Mouse (Mus musculus) midbrain, embryonic 10.5 days (tissue): ENCODE measurements around the gene Aspg. TPM values are rescaled to one million over a fixed set of nuclear protein-coding genes. Genes with fewer than 3 reads are reported as not detected.

Experiments
- DNase-seq: peaks from one replicate; pipeline ENCODE4 v3.0.0-alpha.2; 2017; ENCODE audit warnings: low spot score
- H3K27ac ChIP-seq: fragments of 300-500 bp; sonication (generic); replicated peaks from 2 replicates; pipeline ENCODE4 v1.5.1; 2016; ENCODE audit warnings: mild to moderate bottlenecking
- H3K27me3 ChIP-seq: fragments of 300-500 bp; sonication (generic); 2 replicates; pipeline ENCODE4 v1.6.1; 2016; ENCODE audit warnings: low read depth, mild to moderate bottlenecking; ENCODE audit not compliant: poor library complexity, severe bottlenecking
- H3K36me3 ChIP-seq: fragments of 300-500 bp; sonication (generic); 2 replicates; pipeline ENCODE4 v1.6.1; 2016; ENCODE audit warnings: mild to moderate bottlenecking, moderate library complexity
- H3K4me1 ChIP-seq: fragments of 300-500 bp; sonication (generic); 2 replicates; pipeline ENCODE4 v1.6.1; 2016
- H3K4me3 ChIP-seq: fragments of 300-500 bp; sonication (generic); 2 replicates; pipeline ENCODE4 v1.5.1; 2016; ENCODE audit warnings: mild to moderate bottlenecking, moderate library complexity
- H3K9me3 ChIP-seq: fragments of 300-500 bp; sonication (generic); replicated peaks from 2 replicates; pipeline ENCODE4 v1.6.1; 2016; ENCODE audit warnings: mild to moderate bottlenecking
- WGBS: fragments of 180-500 bp; shearing (Covaris S2); methylation state at CpG from one replicate; pipeline ENCODE4 v1.1.7; 2016; 5-methylcytosine and 5-hydroxymethylcytosine counted together
- polyA plus RNA-seq: library from polyadenylated mRNA; unstranded; fragments of >200 nt; fragmentation: Nextera tagmentation; extraction: Ambion mirVana; gene quantifications from 2 replicates; pipeline ENCODE4 v1.2.1, GENCODE M21; 2016

Aspg gene
- polyA plus RNA-seq, 1 experiment from 2014 or later = 1.5 TPM

DNA sequence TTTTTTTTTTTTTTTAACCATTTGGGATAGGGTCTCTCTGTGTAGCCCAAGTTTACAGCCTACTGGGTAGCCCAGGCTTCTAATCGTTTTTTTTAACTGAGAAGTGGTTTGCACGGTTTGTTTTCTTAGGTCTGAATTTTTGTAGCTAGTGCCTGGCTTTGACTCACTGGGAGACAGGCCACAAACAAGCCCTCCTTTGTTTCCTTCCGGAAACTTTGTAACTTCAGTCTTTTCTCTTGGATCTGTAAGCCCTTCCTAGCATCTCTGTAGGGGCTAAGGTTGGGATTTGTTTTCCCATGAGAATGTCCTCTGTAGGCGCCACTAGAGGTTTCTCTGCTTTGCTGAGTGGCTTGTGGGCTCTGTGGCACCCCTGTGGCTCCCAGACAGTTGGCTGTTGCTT is 6.4 kb upstream of the Aspg start:
- no peaks in the 10 kb centered on the region for H3K27me3 ChIP-seq
- H3K27ac ChIP-seq = no peak overlapping the region
- DNase-seq = no peak
- no peaks in the 10 kb centered on the region for H3K4me1 ChIP-seq
- no peaks in the 10 kb centered on the region for H3K36me3 ChIP-seq
- no peaks in the 10 kb centered on the region for H3K9me3 ChIP-seq
- H3K4me3 ChIP-seq = no peak overlapping the region
- WGBS = 64% methylated on average over 4 of the region's 4 CpGs

DNA sequence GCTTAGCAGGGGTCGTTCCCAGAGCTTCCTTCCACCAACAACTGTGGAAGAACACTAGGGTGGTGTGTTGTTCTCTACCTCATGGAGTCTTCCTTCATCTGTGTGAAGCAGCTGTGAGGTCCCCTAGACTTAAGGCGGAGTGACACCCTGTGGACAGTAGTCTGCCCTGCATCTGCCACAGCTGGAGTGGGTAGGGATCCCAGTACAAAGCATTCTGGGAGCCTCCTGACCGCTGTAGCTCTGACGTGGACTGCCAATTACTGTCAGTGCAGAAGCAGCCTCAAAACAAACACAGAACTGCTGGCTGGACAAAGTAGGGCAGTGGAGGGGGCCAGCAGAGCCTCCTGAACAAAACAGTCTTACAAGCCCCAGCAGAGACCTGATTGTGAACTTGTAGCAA is 5.4 kb upstream of the Aspg start:
- Histone ChIP-seq H3K4me3 (no peak overlapping the region), H3K4me1 (no peaks in the 10 kb centered on the region), H3K27ac (no peak overlapping the region), H3K27me3 (peaks cover 1% of the 10 kb centered on the region), H3K9me3 (no peaks in the 10 kb centered on the region), H3K36me3 (no peaks in the 10 kb centered on the region)
- no peak for DNase-seq
- WGBS = 64% methylated on average over 4 of the region's 4 CpGs

DNA sequence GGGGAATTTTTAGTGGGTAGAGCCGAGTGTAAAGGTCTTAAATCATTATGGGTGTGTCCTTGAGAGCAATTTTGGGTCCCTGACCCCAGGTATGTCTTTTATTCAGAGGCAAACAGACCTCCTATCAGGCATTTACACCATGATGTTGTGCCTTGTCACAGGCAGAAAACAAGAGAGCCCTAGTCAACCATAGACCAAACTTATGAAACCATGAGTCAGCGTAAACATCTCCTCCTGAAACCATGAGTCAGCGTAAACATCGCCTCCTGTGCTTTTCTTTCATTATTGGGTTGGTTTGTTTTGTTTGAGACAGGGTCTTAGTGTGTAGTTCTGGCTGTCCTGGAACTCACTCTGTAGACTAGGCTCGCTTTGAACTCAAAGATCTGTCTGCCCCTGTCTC is 3.3 kb upstream of the Aspg start:
- no peak for DNase-seq
- peaks cover 14% of the 10 kb centered on the region for H3K4me1 ChIP-seq
- peaks cover 21% of the 10 kb centered on the region for H3K27me3 ChIP-seq
- 91% methylated on average over 5 of the region's 5 CpGs for WGBS
- no peaks in the 10 kb centered on the region for H3K9me3 ChIP-seq
- H3K27ac ChIP-seq = no peak overlapping the region
- no peak overlapping the region for H3K4me3 ChIP-seq
- H3K36me3 ChIP-seq = no peaks in the 10 kb centered on the region

DNA sequence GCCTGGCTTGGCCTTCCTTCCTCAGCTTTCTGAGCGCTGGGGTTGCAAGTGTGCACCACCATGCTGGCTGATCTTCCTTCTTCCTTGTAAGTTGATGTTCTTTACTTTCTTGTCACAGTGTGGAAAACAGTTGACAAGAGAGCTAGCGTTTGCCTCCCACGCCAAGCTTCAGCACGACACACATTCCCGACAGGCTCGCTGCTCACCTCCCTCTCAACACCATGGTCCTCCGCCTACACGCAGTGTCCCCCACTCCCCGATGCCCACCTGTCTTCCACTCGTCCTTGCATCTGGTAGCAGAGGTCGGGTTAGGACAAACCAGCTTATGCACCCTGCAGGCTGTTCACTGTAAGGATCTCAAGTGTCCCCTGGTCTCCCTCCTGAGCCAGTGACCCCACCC is 1.6 kb upstream of the Aspg start:
- H3K4me1 ChIP-seq = peaks cover 14% of the 10 kb centered on the region
- DNase-seq = no peak
- H3K27me3 ChIP-seq = peaks cover 21% of the 10 kb centered on the region
- no peak overlapping the region for H3K4me3 ChIP-seq
- no peaks in the 10 kb centered on the region for H3K36me3 ChIP-seq
- no peak overlapping the region for H3K27ac ChIP-seq
- no peaks in the 10 kb centered on the region for H3K9me3 ChIP-seq
- 90% methylated on average over 11 of the region's 11 CpGs for WGBS

DNA sequence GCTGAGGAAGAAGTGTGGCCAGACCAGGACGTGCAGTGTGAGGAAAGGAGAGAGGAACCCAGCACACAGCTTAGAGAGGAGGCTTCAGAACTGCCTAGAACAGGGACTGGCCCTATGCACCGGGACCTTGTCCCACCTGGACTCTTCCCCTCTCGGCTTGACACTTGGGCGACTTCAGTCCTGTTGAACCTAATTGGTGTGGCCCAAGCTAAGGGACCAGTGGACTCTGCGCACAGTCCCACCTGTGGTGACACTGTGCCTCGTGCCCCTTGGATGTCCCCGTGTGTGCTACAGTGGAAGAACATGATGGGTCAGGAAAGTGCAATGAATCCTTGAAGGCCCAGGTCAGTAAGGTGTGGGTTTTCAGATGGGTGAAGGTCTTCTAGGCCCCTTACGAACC is 1.2 kb downstream of the Aspg start:
- Histone ChIP-seq H3K36me3 (no peaks in the 10 kb centered on the region), H3K4me1 (peaks cover 15% of the 10 kb centered on the region), H3K27ac (no peak overlapping the region), H3K9me3 (no peaks in the 10 kb centered on the region), H3K4me3 (no peak overlapping the region), H3K27me3 (peaks cover 23% of the 10 kb centered on the region)
- no peak for DNase-seq
- 88% methylated on average over 8 of the region's 8 CpGs for WGBS

DNA sequence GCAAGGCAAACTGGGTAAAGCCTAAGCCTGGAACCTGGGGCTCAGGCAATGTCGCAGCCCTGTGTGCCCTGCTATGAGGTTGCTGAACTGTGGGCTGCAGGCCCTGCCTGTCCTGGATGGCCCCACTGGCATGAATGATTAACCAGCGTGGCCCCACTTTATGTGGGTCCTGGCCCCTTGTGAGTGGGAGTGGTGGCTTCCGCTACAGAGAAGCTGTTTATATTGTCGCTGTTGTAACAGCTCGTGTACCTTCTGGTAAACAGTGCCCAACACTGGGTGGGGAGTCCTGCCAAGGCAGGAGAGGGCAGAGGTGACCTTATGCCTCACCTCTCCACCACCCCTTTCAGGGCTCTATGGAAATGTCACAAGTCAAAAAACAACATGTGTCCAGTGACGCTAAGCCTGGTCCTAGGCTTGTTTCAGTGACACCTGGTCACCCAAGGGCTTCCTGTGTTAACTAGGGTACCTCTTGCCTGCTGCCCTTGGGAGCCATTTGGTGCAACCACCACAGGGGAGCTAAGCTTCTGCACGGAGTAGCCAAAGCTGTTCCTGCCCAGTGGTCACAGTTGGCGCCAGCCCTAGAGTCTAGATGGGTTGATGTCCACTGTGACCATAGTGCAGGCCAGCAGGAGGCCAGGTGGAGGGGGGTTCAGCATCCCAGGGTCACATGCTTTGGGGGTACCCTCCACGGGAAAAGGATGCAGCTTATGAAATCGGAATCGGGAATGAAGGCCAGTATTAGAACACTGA is 2.4 kb downstream of the Aspg start:
- WGBS = 88% methylated on average over 11 of the region's 11 CpGs
- DNase-seq = no peak
- no peaks in the 10 kb centered on the region for H3K36me3 ChIP-seq
- peaks cover 26% of the 10 kb centered on the region for H3K4me1 ChIP-seq
- H3K9me3 ChIP-seq = no peaks in the 10 kb centered on the region
- H3K4me3 ChIP-seq = no peak overlapping the region
- H3K27ac ChIP-seq = no peak overlapping the region
- H3K27me3 ChIP-seq = peaks cover 30% of the 10 kb centered on the region

DNA sequence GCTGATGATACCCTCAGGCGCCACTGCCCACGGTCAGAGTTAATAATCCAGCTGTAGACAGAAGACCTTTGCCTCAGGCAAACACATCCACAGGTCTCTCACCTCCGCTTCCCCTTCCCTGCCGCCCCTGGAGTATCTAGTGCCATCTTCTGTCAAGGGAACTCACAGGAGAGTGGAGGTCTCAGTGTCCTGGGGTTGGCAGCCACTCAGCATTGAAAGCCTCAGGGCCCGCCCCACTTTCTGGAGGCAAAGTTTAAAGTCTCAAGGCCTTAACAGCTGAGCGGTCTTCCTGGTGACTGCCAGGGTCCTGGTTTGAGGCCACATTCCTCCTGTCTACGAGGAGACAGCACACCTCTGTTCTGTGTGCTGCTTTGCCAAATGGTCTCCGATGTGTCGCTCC is 3.2 kb downstream of the Aspg start:
- Histone ChIP-seq H3K9me3 (no peaks in the 10 kb centered on the region), H3K27me3 (peaks cover 34% of the 10 kb centered on the region), H3K27ac (no peak overlapping the region), H3K36me3 (no peaks in the 10 kb centered on the region), H3K4me1 (peaks cover 27% of the 10 kb centered on the region), H3K4me3 (no peak overlapping the region)
- no peak for DNase-seq
- WGBS = 86% methylated on average over 9 of the region's 9 CpGs

DNA sequence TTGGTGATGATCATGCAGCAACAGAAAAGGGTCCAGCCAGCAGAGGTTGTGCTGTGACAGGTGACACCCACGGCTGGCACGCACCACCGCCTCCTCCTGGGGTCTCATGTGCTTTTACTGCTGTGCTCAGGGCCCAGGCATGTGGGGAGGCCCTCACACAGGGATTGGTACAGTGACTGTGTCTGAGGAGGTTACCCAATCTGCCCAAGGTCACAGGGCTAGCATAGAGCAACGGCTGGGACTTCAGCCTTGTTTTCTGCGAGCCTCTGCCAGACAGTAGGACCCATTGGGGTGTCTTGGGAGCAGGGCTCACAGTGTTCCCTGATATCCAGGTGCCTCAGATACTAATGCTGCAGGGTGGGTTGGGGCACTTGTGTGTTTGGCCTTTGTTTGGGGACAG is 4.8 kb downstream of the Aspg start:
- peaks cover 26% of the 10 kb centered on the region for H3K4me1 ChIP-seq
- H3K36me3 ChIP-seq = no peaks in the 10 kb centered on the region
- no peak overlapping the region for H3K27ac ChIP-seq
- no peak for DNase-seq
- peaks cover 32% of the 10 kb centered on the region for H3K27me3 ChIP-seq
- no peak overlapping the region for H3K4me3 ChIP-seq
- no peaks in the 10 kb centered on the region for H3K9me3 ChIP-seq
- WGBS = 90% methylated on average over 5 of the region's 5 CpGs

DNA sequence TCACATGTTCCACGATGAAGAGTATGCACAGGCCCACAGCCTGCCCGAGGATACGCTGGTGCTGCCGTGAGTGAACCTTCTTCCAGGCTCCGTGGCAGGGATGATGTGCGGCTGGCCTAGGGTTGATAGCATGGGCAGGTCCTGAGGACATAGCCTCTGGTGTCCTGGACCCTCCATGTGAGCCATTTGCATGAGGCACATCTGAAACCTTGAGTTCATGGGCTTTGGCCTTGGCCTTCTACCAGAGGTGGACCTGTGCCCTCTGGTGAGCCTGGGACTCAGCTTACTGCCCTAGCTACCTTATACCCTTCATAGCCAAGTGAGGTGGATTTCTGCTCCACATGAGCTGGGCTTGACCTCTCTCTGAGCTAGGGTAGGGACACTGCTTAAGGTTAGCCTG is 5.8 kb downstream of the Aspg start:
- DNase-seq = no peak
- WGBS = 91% methylated on average over 6 of the region's 6 CpGs
- Histone ChIP-seq H3K9me3 (no peaks in the 10 kb centered on the region), H3K36me3 (no peaks in the 10 kb centered on the region), H3K4me3 (no peak overlapping the region), H3K27me3 (peaks cover 27% of the 10 kb centered on the region), H3K4me1 (peaks cover 17% of the 10 kb centered on the region), H3K27ac (no peak overlapping the region)

DNA sequence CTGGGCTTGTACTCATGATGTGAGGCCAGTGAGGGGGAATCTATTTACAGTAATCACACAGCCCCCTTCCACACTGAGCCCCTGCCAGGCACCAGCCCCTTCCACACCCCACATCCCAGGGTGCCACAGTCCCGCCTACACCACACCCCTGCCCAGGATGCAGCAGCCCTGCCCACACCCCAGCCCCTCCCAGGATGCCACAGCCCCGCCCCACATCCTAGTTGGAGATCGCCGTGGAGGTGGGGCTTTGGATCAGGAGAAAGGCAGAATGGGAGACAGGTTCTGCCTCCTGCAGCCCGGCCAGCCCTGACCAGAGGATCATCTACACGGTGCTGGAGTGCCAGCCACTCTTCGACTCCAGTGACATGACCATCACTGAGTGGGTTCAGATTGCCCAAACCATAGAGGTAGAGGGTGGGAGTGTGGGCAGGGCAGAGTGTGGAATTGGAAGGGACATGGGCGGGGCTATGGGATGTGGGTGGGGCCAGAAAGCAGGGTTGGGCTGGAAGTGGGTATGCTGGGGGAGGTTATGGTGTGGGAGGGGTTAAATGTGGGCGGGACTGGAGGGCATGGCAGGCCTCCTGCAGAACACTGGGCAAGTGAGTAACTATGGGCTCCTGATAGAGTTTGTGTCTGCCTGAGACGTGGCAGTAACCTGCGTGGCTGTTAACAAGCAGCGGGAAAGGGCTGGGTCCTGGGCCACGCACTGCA is 6.4 kb downstream of the Aspg start:
- no peaks in the 10 kb centered on the region for H3K36me3 ChIP-seq
- peaks cover 13% of the 10 kb centered on the region for H3K4me1 ChIP-seq
- H3K27ac ChIP-seq = no peak overlapping the region
- H3K9me3 ChIP-seq = no peaks in the 10 kb centered on the region
- no peak for DNase-seq
- no peak overlapping the region for H3K4me3 ChIP-seq
- WGBS = 19% methylated on average over 13 of the region's 13 CpGs
- peaks cover 21% of the 10 kb centered on the region for H3K27me3 ChIP-seq

DNA sequence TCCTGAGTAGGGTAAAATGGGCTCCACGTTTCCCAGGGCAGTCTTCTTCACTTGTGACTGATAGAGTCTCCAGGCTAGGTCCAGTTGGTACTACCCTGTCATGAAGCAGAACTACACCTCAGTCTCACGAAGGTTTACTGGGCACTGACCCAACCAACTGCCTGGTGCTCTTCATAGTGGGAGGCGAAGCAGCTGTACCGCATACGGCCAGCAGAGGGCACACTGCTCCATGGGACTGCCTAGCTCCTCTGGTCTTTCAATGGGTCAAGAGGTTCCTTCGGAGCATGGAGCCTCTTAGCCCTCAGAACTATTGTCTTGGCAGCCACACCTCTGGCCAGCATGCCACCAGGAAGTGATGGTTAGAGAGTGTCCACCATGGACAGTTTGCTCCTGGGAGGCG is 7.2 kb downstream of the Aspg start:
- Histone ChIP-seq H3K27me3 (peaks cover 22% of the 10 kb centered on the region), H3K4me1 (peaks cover 21% of the 10 kb centered on the region), H3K36me3 (no peaks in the 10 kb centered on the region), H3K27ac (no peak overlapping the region), H3K4me3 (no peak overlapping the region), H3K9me3 (no peaks in the 10 kb centered on the region)
- WGBS = 12% methylated on average over 7 of the region's 7 CpGs
- DNase-seq = peak; percentile 88

DNA sequence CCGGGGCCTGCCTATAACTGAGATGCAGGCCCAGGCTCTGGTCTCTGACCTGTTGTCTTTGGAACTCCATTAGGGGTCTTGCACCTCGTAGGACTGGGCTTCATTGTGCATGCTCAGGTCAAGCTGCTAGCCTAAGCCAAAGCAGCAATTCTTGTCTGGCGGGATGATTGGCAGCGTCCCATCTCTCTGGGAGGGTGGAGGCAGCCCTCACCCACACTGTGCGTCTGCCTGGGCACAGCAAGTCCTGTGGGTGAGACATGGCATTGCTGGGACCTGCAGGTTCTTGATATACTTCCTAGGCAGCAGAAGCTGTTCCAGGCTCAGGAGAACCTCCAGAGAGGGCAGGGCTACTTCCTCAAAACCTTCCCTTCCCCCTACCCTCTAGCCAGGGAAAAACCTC is 10.5 kb downstream of the Aspg start:
- no peak for DNase-seq
- H3K4me1 ChIP-seq = peaks cover 33% of the 10 kb centered on the region
- WGBS = 85% methylated on average over 5 of the region's 5 CpGs
- H3K27ac ChIP-seq = no peak overlapping the region
- H3K4me3 ChIP-seq = no peak overlapping the region
- H3K27me3 ChIP-seq = peaks cover 22% of the 10 kb centered on the region
- no peaks in the 10 kb centered on the region for H3K36me3 ChIP-seq
- H3K9me3 ChIP-seq = no peaks in the 10 kb centered on the region

DNA sequence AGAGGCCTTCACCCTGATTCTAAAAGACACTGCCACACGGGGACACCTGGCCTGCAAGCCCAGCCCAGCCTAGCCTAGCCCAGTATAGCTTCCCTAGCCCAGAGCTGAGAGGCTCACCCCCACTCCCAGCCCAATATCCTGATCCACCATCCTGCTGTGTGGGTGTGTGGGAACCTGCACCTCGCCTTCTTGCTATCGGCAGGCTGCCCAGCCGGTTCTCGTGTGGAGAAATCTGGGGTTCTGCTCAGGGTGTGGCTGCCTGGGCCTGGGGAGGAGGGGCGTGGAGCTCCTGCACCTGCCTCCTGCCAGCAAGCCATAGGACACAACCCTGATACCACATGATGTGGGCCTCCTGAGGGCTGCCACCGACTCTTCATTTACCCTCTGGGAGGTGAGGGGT is 11.2 kb downstream of the Aspg start:
- WGBS = 86% methylated on average over 7 of the region's 7 CpGs
- Histone ChIP-seq H3K4me1 (peaks cover 32% of the 10 kb centered on the region), H3K4me3 (no peak overlapping the region), H3K27ac (0 out of 2 replicates have a peak overlapping the region, but pooled peaks have one; percentile 50), H3K36me3 (no peaks in the 10 kb centered on the region), H3K27me3 (peaks cover 20% of the 10 kb centered on the region), H3K9me3 (no peaks in the 10 kb centered on the region)
- DNase-seq = no peak
